Mouse (Mus musculus): ENCODE measurements around the gene Rps29. TPM values are rescaled to one million over a fixed set of nuclear protein-coding genes. Genes with fewer than 3 reads are reported as not detected.
A peak's percentile ranks its signal among the peaks of the same experiment; 100 is the strongest.

Gene Rps29
- polyA plus RNA-seq, 1 experiment from 2014 or later: 1,046 TPM

GRCm38 (mm10) chr12:69155923-69156322, 3.1 kb downstream of the Rps29 start:
- WGBS (ENCODE audit: insufficient replicate concordance): 67% methylated on average over 2 of the region's 2 CpGs
- H3K27ac ChIP-seq (replicated peaks): no peak overlapping the region

GRCm38 (mm10) chr12:69150049-69150448, 8.9 kb downstream of the Rps29 start:
- Histone ChIP-seq H3K36me3 (replicated peaks) (no peaks in the 10 kb centered on the region), H3K4me3 (replicated peaks) (no peak overlapping the region), H3K27ac (replicated peaks) (no peak overlapping the region), H3K4me2 (no peak overlapping the region), H3K27me3 (no peaks in the 10 kb centered on the region), H3K9me3 (replicated peaks) (no peaks in the 10 kb centered on the region), H3K9ac (no peak overlapping the region), H3K4me1 (replicated peaks) (no peaks in the 10 kb centered on the region)
- ATAC-seq (ENCODE audit: insufficient read depth): no peak
- 69% methylated on average over 13 of the region's 13 CpGs for WGBS (ENCODE audit: insufficient replicate concordance)

More at GRCm38 (mm10) chr12:69155923-69156322, 3.1 kb downstream of the Rps29 start:
- Histone ChIP-seq H3K4me2 (no peak overlapping the region), H3K4me3 (replicated peaks) (no peak overlapping the region), H3K9ac (no peak overlapping the region), H3K36me3 (replicated peaks) (peaks cover 27% of the 10 kb centered on the region), H3K9me3 (replicated peaks) (no peaks in the 10 kb centered on the region), H3K4me1 (replicated peaks) (peaks cover 23% of the 10 kb centered on the region), H3K27me3 (no peaks in the 10 kb centered on the region)
- ATAC-seq (ENCODE audit: insufficient read depth): no peak

DNA sequence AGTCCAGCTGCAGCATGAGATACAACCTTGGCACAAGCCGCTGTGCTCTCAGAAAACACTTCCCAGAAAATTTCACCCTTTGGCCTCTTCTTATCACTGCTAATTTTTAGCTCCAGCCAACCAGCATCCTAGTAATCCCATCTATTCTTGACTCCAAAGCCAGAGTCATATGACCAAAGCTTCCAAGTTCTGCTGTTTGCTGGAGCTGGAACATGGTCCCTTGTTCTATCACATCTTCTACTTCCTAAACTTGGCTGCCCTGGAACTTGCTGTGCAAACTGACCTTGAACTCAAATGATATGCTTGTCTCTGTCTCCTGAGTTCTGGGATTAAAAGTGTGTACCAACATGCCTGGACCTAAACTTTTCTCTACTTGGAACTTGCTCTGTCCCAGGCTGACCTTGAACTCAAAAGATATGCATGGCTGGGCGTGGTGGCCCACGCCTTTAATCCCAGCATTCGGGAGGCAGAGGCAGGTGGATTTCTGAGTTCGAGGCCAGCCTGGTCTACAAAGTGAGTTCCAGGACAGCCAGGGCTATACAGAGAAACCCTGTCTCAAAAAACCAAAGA, 11.7 kb downstream of the Rps29 start:
- WGBS (ENCODE audit: insufficient replicate concordance): 67% methylated on average over 5 of the region's 5 CpGs
- H3K9me3 ChIP-seq (replicated peaks): no peaks in the 10 kb centered on the region

DNA sequence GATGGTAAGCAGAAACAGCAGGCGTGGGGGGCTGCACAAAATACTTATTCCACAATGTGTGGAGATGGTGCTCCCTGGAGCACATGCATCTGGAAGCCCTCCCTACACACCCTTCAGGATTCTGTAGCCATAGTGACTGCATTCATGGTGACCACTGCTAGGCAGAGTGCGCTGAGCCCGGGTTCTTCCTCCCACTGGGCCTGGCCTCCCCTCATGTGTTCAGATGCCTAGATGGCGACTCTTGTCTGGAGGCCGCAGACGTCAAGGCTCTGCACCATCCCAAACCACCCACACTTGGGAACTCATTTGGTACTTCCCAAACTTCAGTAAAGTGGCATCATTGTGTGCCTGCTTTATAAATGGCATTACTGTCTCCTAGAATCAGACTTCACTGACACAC, 15.5 kb downstream of the Rps29 start:
- Histone ChIP-seq H3K27me3 (no peaks in the 10 kb centered on the region), H3K4me1 (replicated peaks) (no peaks in the 10 kb centered on the region), H3K4me2 (no peak overlapping the region), H3K27ac (replicated peaks) (no peak overlapping the region), H3K9me3 (replicated peaks) (no peaks in the 10 kb centered on the region), H3K4me3 (replicated peaks) (no peak overlapping the region), H3K9ac (no peak overlapping the region), H3K36me3 (replicated peaks) (no peaks in the 10 kb centered on the region)
- no peak for ATAC-seq (ENCODE audit: insufficient read depth)
- WGBS (ENCODE audit: insufficient replicate concordance): 59% methylated on average over 6 of the region's 6 CpGs

More for the DNA sequence above, 11.7 kb downstream of the Rps29 start:
- H3K27ac ChIP-seq (replicated peaks): no peak overlapping the region
- no peaks in the 10 kb centered on the region for H3K4me1 ChIP-seq (replicated peaks)
- no peak overlapping the region for H3K9ac ChIP-seq
- ATAC-seq (ENCODE audit: insufficient read depth): no peak
- no peak overlapping the region for H3K4me2 ChIP-seq
- no peaks in the 10 kb centered on the region for H3K27me3 ChIP-seq
- H3K4me3 ChIP-seq (replicated peaks): no peak overlapping the region
- H3K36me3 ChIP-seq (replicated peaks): no peaks in the 10 kb centered on the region

DNA sequence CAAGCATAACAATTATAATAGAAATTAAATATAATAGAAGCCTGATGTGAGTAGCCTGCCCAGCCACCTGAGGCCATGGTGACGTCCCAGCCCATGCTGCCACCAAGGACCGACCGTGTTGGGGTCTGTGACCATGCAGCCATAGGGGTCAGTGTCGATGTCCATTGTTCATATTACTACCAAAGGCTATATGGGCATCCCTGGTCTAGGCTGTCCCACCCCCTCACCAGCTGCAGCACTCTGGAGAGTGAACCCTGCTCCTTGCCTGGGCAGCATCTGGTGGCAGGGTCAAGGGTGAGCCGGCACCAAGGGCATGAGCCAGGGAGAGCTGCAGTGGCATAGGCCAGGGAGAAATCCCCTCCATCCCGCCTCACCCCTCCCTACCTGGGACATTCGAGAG, 19.1 kb downstream of the Rps29 start:
- no peak for ATAC-seq (ENCODE audit: insufficient read depth)
- Histone ChIP-seq H3K4me1 (replicated peaks) (no peaks in the 10 kb centered on the region), H3K36me3 (replicated peaks) (no peaks in the 10 kb centered on the region), H3K4me2 (no peak overlapping the region), H3K27ac (replicated peaks) (no peak overlapping the region), H3K9ac (no peak overlapping the region), H3K9me3 (replicated peaks) (no peaks in the 10 kb centered on the region), H3K27me3 (no peaks in the 10 kb centered on the region), H3K4me3 (replicated peaks) (no peak overlapping the region)
- WGBS (ENCODE audit: insufficient replicate concordance): 74% methylated on average over 7 of the region's 7 CpGs

DNA sequence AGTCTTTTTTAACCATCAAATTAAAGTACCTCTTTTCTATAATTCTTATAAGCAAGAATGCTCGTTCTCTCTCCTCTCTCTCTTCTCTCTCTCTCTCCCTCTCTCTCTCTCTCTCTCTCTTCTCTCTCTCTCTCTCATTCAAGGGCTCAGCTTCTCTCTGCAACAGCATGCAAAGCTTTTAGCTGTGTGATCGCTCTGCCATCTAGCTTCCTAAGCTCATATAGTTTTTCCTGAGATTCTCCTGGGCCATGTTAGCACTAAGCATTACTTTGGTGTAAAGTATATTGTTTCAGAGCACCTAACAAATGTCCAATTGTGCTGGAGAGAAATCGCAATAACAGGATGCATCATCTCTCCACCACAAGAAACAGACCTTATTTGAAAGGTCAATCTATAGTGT, 19.8 kb downstream of the Rps29 start:
- Histone ChIP-seq H3K4me3 (replicated peaks) (no peak overlapping the region), H3K27ac (replicated peaks) (no peak overlapping the region), H3K9me3 (replicated peaks) (no peaks in the 10 kb centered on the region), H3K27me3 (no peaks in the 10 kb centered on the region), H3K36me3 (replicated peaks) (no peaks in the 10 kb centered on the region), H3K4me1 (replicated peaks) (no peaks in the 10 kb centered on the region), H3K4me2 (no peak overlapping the region), H3K9ac (no peak overlapping the region)
- 58% methylated on average over 3 of the region's 3 CpGs for WGBS (ENCODE audit: insufficient replicate concordance)
- no peak for ATAC-seq (ENCODE audit: insufficient read depth)

GRCm38 (mm10) chr12:69131981-69132380, 27.0 kb downstream of the Rps29 start:
- Histone ChIP-seq H3K9me3 (replicated peaks) (no peaks in the 10 kb centered on the region), H3K4me2 (no peak overlapping the region), H3K27me3 (no peaks in the 10 kb centered on the region), H3K4me1 (replicated peaks) (0 out of 2 replicates have a peak, but pooled peaks cover 5% of the 10 kb centered on the region), H3K9ac (no peak overlapping the region), H3K36me3 (replicated peaks) (no peaks in the 10 kb centered on the region), H3K27ac (replicated peaks) (no peak overlapping the region), H3K4me3 (replicated peaks) (no peak overlapping the region)
- WGBS (ENCODE audit: insufficient replicate concordance): 10% methylated on average over 10 of the region's 10 CpGs
- no peak for ATAC-seq (ENCODE audit: insufficient read depth)

DNA sequence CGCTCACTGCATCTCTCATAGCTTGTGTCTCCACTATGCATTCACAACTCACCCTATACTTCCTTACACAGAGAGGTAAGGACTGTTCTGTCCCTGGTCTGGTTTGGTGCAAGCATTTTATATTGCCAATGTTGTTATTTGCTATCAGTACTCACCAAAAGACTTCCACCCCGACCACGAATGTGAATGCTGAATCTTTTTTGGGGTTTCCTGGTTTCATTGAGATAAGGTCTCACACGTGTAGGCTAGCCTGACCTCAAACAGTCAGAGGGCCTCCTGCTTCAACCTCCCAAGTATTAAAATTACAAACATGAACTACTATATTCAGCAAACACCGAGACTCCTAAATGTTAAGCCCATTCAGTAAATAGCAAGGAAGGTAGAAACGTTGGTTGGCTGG, 27.7 kb downstream of the Rps29 start:
- WGBS (ENCODE audit: insufficient replicate concordance): 33% methylated on average over 6 of the region's 6 CpGs
- Histone ChIP-seq H3K4me3 (replicated peaks) (no peak overlapping the region), H3K36me3 (replicated peaks) (no peaks in the 10 kb centered on the region), H3K9ac (no peak overlapping the region), H3K9me3 (replicated peaks) (no peaks in the 10 kb centered on the region), H3K4me2 (no peak overlapping the region), H3K4me1 (replicated peaks) (0 out of 2 replicates have a peak, but pooled peaks cover 5% of the 10 kb centered on the region), H3K27ac (replicated peaks) (no peak overlapping the region), H3K27me3 (no peaks in the 10 kb centered on the region)
- ATAC-seq (ENCODE audit: insufficient read depth): no peak

- Histone ChIP-seq H3K27ac (replicated peaks) (no peak overlapping the region), H3K36me3 (replicated peaks) (no peaks in the 10 kb centered on the region), H3K4me1 (replicated peaks) (0 out of 2 replicates have a peak, but pooled peaks cover 5% of the 10 kb centered on the region), H3K27me3 (no peaks in the 10 kb centered on the region), H3K9ac (no peak overlapping the region), H3K4me3 (replicated peaks) (peak overlapping the region; percentile 27), H3K9me3 (replicated peaks) (no peaks in the 10 kb centered on the region), H3K4me2 (peak overlapping the region; percentile 47)
- no peak for ATAC-seq (ENCODE audit: insufficient read depth)
- 37% methylated on average over 12 of the region's 12 CpGs for WGBS (ENCODE audit: insufficient replicate concordance)
Observed at GRCm38 (mm10) chr12:69130486-69130885, 28.5 kb downstream of the Rps29 start.

- WGBS (ENCODE audit: insufficient replicate concordance): 44% methylated on average over 17 of the region's 18 CpGs
- no peak for ATAC-seq (ENCODE audit: insufficient read depth)
- no peaks in the 10 kb centered on the region for H3K36me3 ChIP-seq (replicated peaks)
- no peak overlapping the region for H3K27ac ChIP-seq (replicated peaks)
- H3K4me2 ChIP-seq: peak overlapping the region; percentile 47
- H3K9me3 ChIP-seq (replicated peaks): no peaks in the 10 kb centered on the region
- H3K27me3 ChIP-seq: no peaks in the 10 kb centered on the region
- H3K4me3 ChIP-seq (replicated peaks): peak overlapping the region; percentile 27
- H3K9ac ChIP-seq: no peak overlapping the region
- H3K4me1 ChIP-seq (replicated peaks): 0 out of 2 replicates have a peak, but pooled peaks cover 5% of the 10 kb centered on the region
Observed at GRCm38 (mm10) chr12:69129634-69130310, 29.2 kb downstream of the Rps29 start.

DNA sequence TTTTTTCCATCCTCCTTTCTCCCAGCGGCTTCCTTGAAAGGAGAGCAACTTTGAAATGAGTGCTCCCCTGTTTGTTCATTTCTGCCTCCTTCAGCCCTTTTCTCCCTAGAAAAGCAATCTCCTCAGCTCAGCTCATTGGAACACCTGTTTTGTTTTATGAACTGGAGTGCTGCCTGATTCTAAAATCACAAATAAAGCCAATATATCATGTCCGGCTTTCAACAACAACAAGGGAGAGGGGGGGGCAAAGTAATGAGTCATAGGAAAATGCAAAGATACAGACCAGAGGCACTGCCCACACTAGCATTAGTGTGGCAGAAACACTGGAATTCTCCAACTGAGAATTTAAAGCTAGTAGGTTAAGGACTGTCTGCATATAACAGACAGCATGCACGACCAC, 31.4 kb downstream of the Rps29 start:
- Histone ChIP-seq H3K4me1 (replicated peaks) (0 out of 2 replicates have a peak, but pooled peaks cover 5% of the 10 kb centered on the region), H3K36me3 (replicated peaks) (no peaks in the 10 kb centered on the region), H3K27me3 (no peaks in the 10 kb centered on the region), H3K9ac (no peak overlapping the region), H3K9me3 (replicated peaks) (no peaks in the 10 kb centered on the region), H3K27ac (replicated peaks) (no peak overlapping the region), H3K4me2 (no peak overlapping the region), H3K4me3 (replicated peaks) (no peak overlapping the region)
- ATAC-seq (ENCODE audit: insufficient read depth): no peak
- 79% methylated on average over 3 of the region's 3 CpGs for WGBS (ENCODE audit: insufficient replicate concordance)

Measured in liver, embryonic 15.5 days (tissue).